Comparison of ENCODE assay signal across 8 mouse cellular contexts in genomic region chr4:145199982-145200699, GRCm38 (mm10). TPM values are rescaled to one million over a fixed set of nuclear protein-coding genes. Genes with fewer than 3 reads are reported as not detected.
DNase-seq lines count a peak whose midpoint lies in the region; ATAC-seq and TF ChIP-seq lines count a peak whose summit lies in the region.

No protein-coding gene starts in this region.

- 0 out of 2 replicates have a peak, but pooled peaks cover 4% of the 10 kb centered on the region for H3K4me1 ChIP-seq in kidney, embryonic 14.5 days (ENCODE audit: control insufficient read depth, insufficient read depth, low read length)

- H3K4me2 ChIP-seq in kidney, embryonic 14.5 days (replicated peaks; ENCODE audit: low read depth, low read length), result no peak overlapping the region; the same call in 1 of the 2 replicates

- H3K36me3 ChIP-seq in kidney, embryonic 14.5 days (ENCODE audit: control insufficient read depth, insufficient read depth, low read length), result no peaks in the 10 kb centered on the region

- DNase-seq in kidney, adult 9 months, result no peak
- no peak for DNase-seq in Patski (ENCODE audit: low read depth, low spot score)
- peak; percentile 76 to 85 for DNase-seq in heart, adult 18-20 months
- DNase-seq in layer of hippocampus, adult 9-10 months (ENCODE audit: low spot score), result peak; percentile 35
- no peak for DNase-seq in cerebellum, postnatal 4 days (ENCODE audit: low spot score in 2 of 2)
- DNase-seq in cerebellum, adult 11 months, result no peak

- 0 out of 2 replicates have a peak, but pooled peaks cover 2% of the 10 kb centered on the region for H3K27me3 ChIP-seq in kidney, embryonic 14.5 days (ENCODE audit: control insufficient read depth, insufficient read depth, low read length)
- H3K27me3 ChIP-seq in Patski, result no peaks in the 10 kb centered on the region

- no peak overlapping the region for H3K4me3 ChIP-seq in kidney, embryonic 14.5 days (ENCODE audit: low read length)

- POLR2A ChIA-PET in Patski (lab: Charles Lee), result no interaction called here

- TF ChIP-seq CTCF in Patski (IDR thresholded peaks at IDR 0.05), result no peak

- no peak overlapping the region for H3K9ac ChIP-seq in kidney, embryonic 14.5 days (ENCODE audit: low read depth, low read length)

- CTCF ChIA-PET in Patski (lab: Charles Lee), result interaction anchor here (1.4 kb wide), 1 partner anchor 15 kb away, joined by 4 read pairs; no protein-coding TSS in a partner anchor

- no peaks in the 10 kb centered on the region for H3K9me3 ChIP-seq in kidney, embryonic 14.5 days (ENCODE audit: control insufficient read depth, low read length)

- ATAC-seq in kidney, embryonic 14.5 days (ENCODE audit: low FRiP score, low TSS enrichment), result peak; percentile 74
- peak; percentile 54 for ATAC-seq in Patski
- peak; percentile 60 for ATAC-seq in megakaryocyte, adult 5-6 weeks (ENCODE audit: poor library complexity, severe bottlenecking)

- WGBS in kidney, embryonic 14.5 days, result 19% methylated on average over 11 of the region's 11 CpGs

- H3K27ac ChIP-seq in kidney, embryonic 14.5 days (ENCODE audit: low read depth, low read length), result no peak overlapping the region

- in situ Hi-C loops in Patski (cut with MboI; ENCODE audit: low pct_unique_long_range_greater_than_20kb), result no loop called here

RNA-seq across cellular contexts. Expression of gene Vps13d, which starts 5.3 kb away (rescaled TPM):
- polyA plus RNA-seq in kidney, embryonic 14.5 days (2014; fragmentation: Nextera tagmentation; extraction: Ambion mirVana), result 10.1 and 12.6 TPM in 2 replicates
- polyA plus RNA-seq in Patski (2021), result 36.6 TPM
- 10 to 100 TPM; 75.5 to 76.4 TPM for total RNA-seq in heart, adult 18-20 months (2021)
- total RNA-seq in megakaryocyte, adult 5-6 weeks (2015), result 22.2 and 24.0 TPM in 2 replicates
- 40.0 and 59.4 TPM in 2 replicates for total RNA-seq in megakaryocyte, adult 5-6 weeks (2017)

RNA-seq across cellular contexts. Expression of gene Tnfrsf1b, which starts 46.5 kb away (rescaled TPM):
- 0.97 and 3.0 TPM in 2 replicates for polyA plus RNA-seq in kidney, embryonic 14.5 days (2014; fragmentation: Nextera tagmentation; extraction: Ambion mirVana)
- 0.12 TPM for polyA plus RNA-seq in Patski (2021)
- 1 to 10 TPM; 6.5 to 6.6 TPM for total RNA-seq in heart, adult 18-20 months (2021)
- total RNA-seq in megakaryocyte, adult 5-6 weeks (2015), result 107 and 112 TPM in 2 replicates
- total RNA-seq in megakaryocyte, adult 5-6 weeks (2017), result 113 and 122 TPM in 2 replicates

Comparison
In these comparisons a context has a peak if more than half of its experiments do, and no peak if none do; other contexts are left out.
1. DNase-seq: peak in heart, adult 18-20 months (2 of 2) and layer of hippocampus, adult 9-10 months (single experiment); none in kidney, adult 9 months (single experiment), Patski (single experiment), cerebellum, postnatal 4 days (0 of 2) and cerebellum, adult 11 months (single experiment).
2. RNA of gene Tnfrsf1b, which starts 46.5 kb away (total RNA-seq): 107 to 122 TPM in megakaryocyte, adult 5-6 weeks; 6.5 to 6.6 TPM in heart, adult 18-20 months; every median in the first group is over 10 times any median in the second.
3. Peak in every context shown above with its lines, with median percentiles within 50 percentile points of each other: ATAC-seq.